Mouse (Mus musculus): ENCODE results near the gene Ube2r2. TPM values are rescaled to one million over a fixed set of nuclear protein-coding genes. Genes with fewer than 3 reads are reported as not detected.
A peak's percentile ranks its signal among the peaks of the same experiment; 100 is the strongest.

The Ube2r2 gene
- polyA plus RNA-seq, 1 experiment from 2014 or later = 51.1 TPM

DNA sequence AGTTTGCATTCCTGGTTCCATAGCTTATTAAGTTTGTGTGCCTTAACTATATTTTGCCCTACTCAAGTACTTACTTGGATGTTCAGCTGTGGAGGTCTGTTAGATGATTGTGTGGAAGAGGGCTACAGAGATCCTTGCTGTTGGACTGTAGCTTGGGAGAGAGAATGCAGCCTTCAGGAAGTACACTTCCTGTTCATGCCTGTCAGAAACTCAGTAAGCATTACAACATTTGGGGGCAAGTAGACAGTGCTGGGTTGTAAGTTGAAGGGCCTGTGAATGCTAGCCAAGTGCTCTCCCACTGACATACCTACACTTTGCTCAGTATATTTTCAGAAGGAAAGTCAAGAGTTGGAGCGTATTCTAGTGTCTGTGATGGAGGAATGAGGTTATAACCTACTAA lies 22.7 kb downstream of the Ube2r2 start:
- no peak for ATAC-seq
- Histone ChIP-seq H3K27me3 (ENCODE audit: control insufficient read depth, insufficient read depth, low read depth, low read length) (no peaks in the 10 kb centered on the region), H3K27ac (ENCODE audit: low read length) (no peak overlapping the region), H3K4me3 (ENCODE audit: low read depth, low read length) (no peak overlapping the region), H3K9ac (ENCODE audit: low read depth, low read length) (no peak overlapping the region), H3K4me2 (ENCODE audit: low read length) (no peak overlapping the region), H3K4me1 (ENCODE audit: control insufficient read depth, insufficient read depth, low read length) (no peaks in the 10 kb centered on the region), H3K9me3 (replicated peaks; ENCODE audit: control insufficient read depth, low read length, poor library complexity, severe bottlenecking) (no peaks in the 10 kb centered on the region), H3K36me3 (ENCODE audit: control insufficient read depth, insufficient read depth, low read length) (no peaks in the 10 kb centered on the region)
- 91% methylated on average over 1 of the region's 1 CpGs for WGBS

DNA sequence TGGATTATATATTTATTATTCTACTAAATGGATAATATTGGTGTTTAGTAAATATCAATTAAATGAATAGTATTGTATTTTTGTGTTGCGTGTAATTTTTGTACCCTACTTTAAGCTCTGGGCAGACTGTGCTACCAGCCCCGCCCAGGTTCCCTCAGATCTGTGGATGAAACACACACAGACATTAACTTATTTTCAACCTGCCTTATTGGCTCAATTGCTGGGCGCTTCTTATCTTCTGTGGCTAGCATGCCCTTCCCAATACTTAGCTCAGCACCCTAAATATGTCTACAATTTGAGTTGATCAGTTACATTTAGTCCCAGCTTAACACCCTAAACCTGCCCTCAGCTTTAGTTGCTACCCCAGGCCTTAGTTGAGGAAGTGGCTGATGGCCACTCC lies 25.7 kb downstream of the Ube2r2 start:
- ATAC-seq = no peak
- no peak overlapping the region for H3K4me3 ChIP-seq (ENCODE audit: low read depth, low read length)
- WGBS = 97% methylated on average over 3 of the region's 3 CpGs
- H3K9me3 ChIP-seq (replicated peaks; ENCODE audit: control insufficient read depth, low read length, poor library complexity, severe bottlenecking) = no peaks in the 10 kb centered on the region
- H3K9ac ChIP-seq (ENCODE audit: low read depth, low read length) = no peak overlapping the region
- no peak overlapping the region for H3K27ac ChIP-seq (ENCODE audit: low read length)
- H3K36me3 ChIP-seq (ENCODE audit: control insufficient read depth, insufficient read depth, low read length) = no peaks in the 10 kb centered on the region
- H3K4me1 ChIP-seq (ENCODE audit: control insufficient read depth, insufficient read depth, low read length) = peaks cover 7% of the 10 kb centered on the region; the same call in 1 of the 2 replicates
- no peak overlapping the region for H3K4me2 ChIP-seq (ENCODE audit: low read length)
- no peaks in the 10 kb centered on the region for H3K27me3 ChIP-seq (ENCODE audit: control insufficient read depth, insufficient read depth, low read depth, low read length)

GRCm38 (mm10) chr4:41164974-41165373 lies 29.4 kb downstream of the Ube2r2 start:
- H3K27ac ChIP-seq (ENCODE audit: low read length) = no peak overlapping the region
- ATAC-seq = 0 out of 2 replicates have a peak, but pooled peaks have one; percentile 15
- no peak overlapping the region for H3K4me2 ChIP-seq (ENCODE audit: low read length)
- no peak overlapping the region for H3K9ac ChIP-seq (ENCODE audit: low read depth, low read length)
- H3K27me3 ChIP-seq (ENCODE audit: control insufficient read depth, insufficient read depth, low read depth, low read length) = no peaks in the 10 kb centered on the region
- peaks cover 7% of the 10 kb centered on the region; the same call in 1 of the 2 replicates for H3K4me1 ChIP-seq (ENCODE audit: control insufficient read depth, insufficient read depth, low read length)
- H3K4me3 ChIP-seq (ENCODE audit: low read depth, low read length) = no peak overlapping the region
- H3K36me3 ChIP-seq (ENCODE audit: control insufficient read depth, insufficient read depth, low read length) = no peaks in the 10 kb centered on the region
- 17% methylated on average over 2 of the region's 2 CpGs for WGBS
- no peaks in the 10 kb centered on the region for H3K9me3 ChIP-seq (replicated peaks; ENCODE audit: control insufficient read depth, low read length, poor library complexity, severe bottlenecking)

DNA sequence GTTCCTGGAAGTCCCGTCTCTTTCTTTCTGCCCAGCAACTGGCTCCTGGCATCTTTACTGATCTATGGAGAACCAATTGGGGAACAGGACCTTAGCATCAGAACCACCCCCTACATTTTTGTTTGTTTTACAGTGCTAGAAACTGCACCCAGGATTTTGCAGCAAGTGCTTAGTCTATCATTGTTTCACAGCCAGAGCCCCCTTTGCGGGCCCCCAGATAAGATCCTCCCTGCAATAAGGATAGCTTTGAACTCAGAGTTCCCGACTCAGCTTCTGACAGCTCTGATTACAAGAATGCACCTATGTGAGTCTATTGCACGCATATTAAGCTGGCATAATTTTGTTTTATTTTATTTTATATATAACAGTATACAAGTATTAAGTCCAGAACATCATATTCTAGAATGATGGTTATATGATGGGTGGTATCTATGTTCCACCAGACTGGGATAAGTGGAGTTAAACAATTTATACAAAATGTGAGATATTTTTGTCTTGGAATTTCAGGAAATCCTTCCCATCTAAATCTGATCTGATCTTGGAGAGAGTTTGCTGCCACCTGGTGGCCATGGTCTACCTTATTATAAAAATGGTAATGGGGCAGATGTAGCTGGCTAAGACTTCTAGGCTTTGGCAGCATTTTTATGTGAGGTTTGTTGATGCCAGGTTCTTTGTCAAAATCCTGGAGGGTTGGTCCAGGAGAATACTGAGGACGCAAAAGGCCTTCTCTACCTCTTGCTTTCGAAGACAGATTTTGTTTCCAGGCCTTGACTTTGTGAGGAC lies 30.3 kb downstream of the Ube2r2 start:
- peak; percentile 7; the same call in 1 of the 2 replicates for ATAC-seq
- no peaks in the 10 kb centered on the region for H3K36me3 ChIP-seq (ENCODE audit: control insufficient read depth, insufficient read depth, low read length)
- no peaks in the 10 kb centered on the region for H3K9me3 ChIP-seq (replicated peaks; ENCODE audit: control insufficient read depth, low read length, poor library complexity, severe bottlenecking)
- peaks cover 7% of the 10 kb centered on the region; the same call in 1 of the 2 replicates for H3K4me1 ChIP-seq (ENCODE audit: control insufficient read depth, insufficient read depth, low read length)
- no peak overlapping the region for H3K9ac ChIP-seq (ENCODE audit: low read depth, low read length)
- H3K4me2 ChIP-seq (ENCODE audit: low read length) = no peak overlapping the region
- no peaks in the 10 kb centered on the region for H3K27me3 ChIP-seq (ENCODE audit: control insufficient read depth, insufficient read depth, low read depth, low read length)
- peak overlapping the region; percentile 53; the same call in 1 of the 2 replicates for H3K27ac ChIP-seq (ENCODE audit: low read length)
- 73% methylated on average over 6 of the region's 6 CpGs for WGBS
- no peak overlapping the region for H3K4me3 ChIP-seq (ENCODE audit: low read depth, low read length)

DNA sequence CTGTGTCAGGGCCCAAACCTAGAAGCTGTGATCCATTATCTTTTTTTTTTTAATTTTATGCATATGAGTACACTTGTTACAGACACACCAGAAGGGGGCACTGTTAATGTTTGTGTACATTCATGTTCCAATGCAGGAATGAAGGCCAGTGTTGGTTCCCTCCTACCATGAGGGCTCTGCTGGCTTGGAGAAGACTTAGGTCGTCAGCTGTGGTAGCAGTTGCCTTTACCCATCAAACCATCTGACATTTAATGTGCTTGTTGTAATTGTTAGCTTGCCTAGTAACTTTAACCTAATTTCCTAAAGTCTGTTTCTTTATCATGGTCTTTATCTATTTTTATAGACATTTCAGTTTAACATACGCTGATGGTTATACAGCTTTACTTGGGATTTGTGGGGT lies 35.4 kb downstream of the Ube2r2 start:
- no peak overlapping the region for H3K27ac ChIP-seq (ENCODE audit: low read length)
- ATAC-seq = no peak
- 88% methylated on average over 2 of the region's 2 CpGs for WGBS

DNA sequence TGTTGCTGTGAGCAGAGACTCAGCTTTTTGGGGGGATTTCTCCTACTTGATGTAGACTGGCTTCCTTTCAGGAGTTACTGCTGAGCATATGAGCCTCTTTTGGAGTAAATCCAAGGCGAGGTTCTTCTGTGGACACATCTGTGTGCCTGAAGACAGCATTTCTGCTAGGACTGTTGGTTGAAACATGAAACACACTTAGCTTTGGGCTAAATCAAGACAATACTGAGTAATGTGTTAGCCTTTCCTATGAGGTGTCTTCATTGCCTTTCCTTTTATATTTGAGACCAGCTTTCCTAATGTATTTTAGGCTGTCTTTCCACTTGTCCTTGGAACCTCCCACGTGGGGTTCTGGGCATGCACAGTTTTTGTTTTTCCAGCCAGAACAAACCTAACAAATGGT lies 39.1 kb downstream of the Ube2r2 start:
- H3K4me3 ChIP-seq (ENCODE audit: low read depth, low read length) = no peak overlapping the region
- 88% methylated on average over 2 of the region's 2 CpGs for WGBS
- no peak for ATAC-seq

More for the DNA sequence above, 35.4 kb downstream of the Ube2r2 start:
- Histone ChIP-seq H3K9ac (ENCODE audit: low read depth, low read length) (no peak overlapping the region), H3K4me1 (ENCODE audit: control insufficient read depth, insufficient read depth, low read length) (no peaks in the 10 kb centered on the region), H3K36me3 (ENCODE audit: control insufficient read depth, insufficient read depth, low read length) (no peaks in the 10 kb centered on the region), H3K4me2 (ENCODE audit: low read length) (no peak overlapping the region), H3K27me3 (ENCODE audit: control insufficient read depth, insufficient read depth, low read depth, low read length) (no peaks in the 10 kb centered on the region), H3K9me3 (replicated peaks; ENCODE audit: control insufficient read depth, low read length, poor library complexity, severe bottlenecking) (no peaks in the 10 kb centered on the region), H3K4me3 (ENCODE audit: low read depth, low read length) (no peak overlapping the region)

GRCm38 (mm10) chr4:41179825-41180725 lies 44.5 kb downstream of the Ube2r2 start:
- no peaks in the 10 kb centered on the region for H3K9me3 ChIP-seq (replicated peaks; ENCODE audit: control insufficient read depth, low read length, poor library complexity, severe bottlenecking)
- no peak overlapping the region for H3K27ac ChIP-seq (ENCODE audit: low read length)
- no peaks in the 10 kb centered on the region for H3K27me3 ChIP-seq (ENCODE audit: control insufficient read depth, insufficient read depth, low read depth, low read length)
- no peak overlapping the region for H3K4me2 ChIP-seq (ENCODE audit: low read length)
- no peak overlapping the region for H3K9ac ChIP-seq (ENCODE audit: low read depth, low read length)
- 84% methylated on average over 15 of the region's 15 CpGs for WGBS
- no peak overlapping the region for H3K4me3 ChIP-seq (ENCODE audit: low read depth, low read length)
- peaks cover 7% of the 10 kb centered on the region; the same call in 1 of the 2 replicates for H3K36me3 ChIP-seq (ENCODE audit: control insufficient read depth, insufficient read depth, low read length)
- peak; percentile 55; the same call in 1 of the 2 replicates for ATAC-seq
- no peaks in the 10 kb centered on the region for H3K4me1 ChIP-seq (ENCODE audit: control insufficient read depth, insufficient read depth, low read length)

More for the DNA sequence above, 39.1 kb downstream of the Ube2r2 start:
- no peaks in the 10 kb centered on the region for H3K27me3 ChIP-seq (ENCODE audit: control insufficient read depth, insufficient read depth, low read depth, low read length)
- H3K36me3 ChIP-seq (ENCODE audit: control insufficient read depth, insufficient read depth, low read length) = peaks cover 2% of the 10 kb centered on the region; the same call in 1 of the 2 replicates
- no peak overlapping the region for H3K9ac ChIP-seq (ENCODE audit: low read depth, low read length)
- no peak overlapping the region for H3K4me2 ChIP-seq (ENCODE audit: low read length)
- H3K9me3 ChIP-seq (replicated peaks; ENCODE audit: control insufficient read depth, low read length, poor library complexity, severe bottlenecking) = no peaks in the 10 kb centered on the region
- H3K27ac ChIP-seq (ENCODE audit: low read length) = no peak overlapping the region
- no peaks in the 10 kb centered on the region for H3K4me1 ChIP-seq (ENCODE audit: control insufficient read depth, insufficient read depth, low read length)

- no peak overlapping the region for H3K9ac ChIP-seq (ENCODE audit: low read depth, low read length)
- no peak overlapping the region for H3K4me2 ChIP-seq (ENCODE audit: low read length)
- peaks cover 5% of the 10 kb centered on the region for H3K36me3 ChIP-seq (ENCODE audit: control insufficient read depth, insufficient read depth, low read length)
- no peak overlapping the region for H3K4me3 ChIP-seq (ENCODE audit: low read depth, low read length)
- no peaks in the 10 kb centered on the region for H3K27me3 ChIP-seq (ENCODE audit: control insufficient read depth, insufficient read depth, low read depth, low read length)
- H3K9me3 ChIP-seq (replicated peaks; ENCODE audit: control insufficient read depth, low read length, poor library complexity, severe bottlenecking) = no peaks in the 10 kb centered on the region
- no peak overlapping the region for H3K27ac ChIP-seq (ENCODE audit: low read length)
- WGBS = 86% methylated on average over 2 of the region's 2 CpGs
- ATAC-seq = no peak
- H3K4me1 ChIP-seq (ENCODE audit: control insufficient read depth, insufficient read depth, low read length) = no peaks in the 10 kb centered on the region
These were observed 54.3 kb downstream of the Ube2r2 start for GRCm38 (mm10) chr4:41189809-41190208.

Measured in midbrain, embryonic 16.5 days (tissue).